Mouse (Mus musculus) CH12.LX (cell line): ENCODE results near the gene Mal.

Experiments
- BHLHE40 ChIP-seq: IDR thresholded peaks from 2 replicates; pipeline ENCODE4 v1.6.1; 2011; ENCODE audit warnings: mild to moderate bottlenecking, low read depth, low read length, improper control_type of control experiment
- CHD1 ChIP-seq: IDR thresholded peaks from 2 replicates; pipeline ENCODE4 v1.6.1; 2012; ENCODE audit warnings: low read depth, low read length, improper control_type of control experiment, inconsistent platforms
- CTCF ChIP-seq, 2 experiments: IDR thresholded peaks in 1 of 2; conservative IDR thresholded peaks in 1 of 2; 2 replicates each; pipeline ENCODE4 v1.5.1; 2011 to 2012; ENCODE audit warnings: low read depth in 2 of 2, low read length in 2 of 2, improper control_type of control experiment in 1 of 2, inconsistent platforms in 1 of 2, mild to moderate bottlenecking in 1 of 2, moderate library complexity in 1 of 2
- EP300 ChIP-seq: IDR thresholded peaks from 2 replicates; pipeline ENCODE4 v1.6.1; 2011; ENCODE audit warnings: low read length, improper control_type of control experiment
- GABPA ChIP-seq: IDR thresholded peaks from 2 replicates; pipeline ENCODE4 v1.6.1; 2012; ENCODE audit warnings: low read depth, low read length, improper control_type of control experiment, inconsistent platforms; ENCODE audit not compliant: insufficient replicate concordance
- HCFC1 ChIP-seq: IDR thresholded peaks from 2 replicates; pipeline ENCODE4 v1.6.1; 2012; ENCODE audit warnings: low read depth, mild to moderate bottlenecking, inconsistent platforms, low read length, improper control_type of control experiment
- JUND ChIP-seq: conservative IDR thresholded peaks from 2 replicates; pipeline ENCODE4 v1.6.1; 2011; ENCODE audit warnings: low read depth, low read length, improper control_type of control experiment
- KAT2A ChIP-seq: IDR thresholded peaks from 2 replicates; pipeline ENCODE4 v1.6.1; 2012; ENCODE audit warnings: low read length, improper control_type of control experiment, inconsistent platforms; ENCODE audit not compliant: insufficient replicate concordance
- MXI1 ChIP-seq: IDR thresholded peaks from 2 replicates; pipeline ENCODE4 v1.6.1; 2011; ENCODE audit warnings: mild to moderate bottlenecking, low read depth, low read length, improper control_type of control experiment
- TCF12 ChIP-seq: IDR thresholded peaks from 2 replicates; pipeline ENCODE4 v1.6.1; 2014; ENCODE audit warnings: low read depth, mild to moderate bottlenecking, inconsistent platforms, low read length, improper control_type of control experiment
- USF1 ChIP-seq: IDR thresholded peaks from 2 replicates; pipeline ENCODE4 v1.6.1; 2014; ENCODE audit warnings: low read depth, mild to moderate bottlenecking, inconsistent platforms, low read length, improper control_type of control experiment
- ZKSCAN1 ChIP-seq: IDR thresholded peaks from 2 replicates; pipeline ENCODE4 v1.6.1; 2012; ENCODE audit warnings: low read depth, inconsistent platforms, low read length, improper control_type of control experiment, borderline replicate concordance

GRCm38 (mm10) chr2:127584436-127584858 lies 72.0 kb downstream of the Mal start:
- TF ChIP-seq BHLHE40, result no peak
- peak; percentile 97; the same call in 1 of the 2 replicates for TF ChIP-seq KAT2A
- no peak for TF ChIP-seq CTCF (conservative IDR thresholded peaks at IDR 0.05 in 1 of 2, IDR thresholded peaks at IDR 0.05 in 1 of 2; ENCODE audit: low read depth in 2 of 2, low read length in 2 of 2)
- TF ChIP-seq TCF12, result no peak
- no peak for TF ChIP-seq ZKSCAN1
- no peak for TF ChIP-seq USF1
- TF ChIP-seq EP300, result no peak
- TF ChIP-seq MXI1, result peak; percentile 93
- peak; percentile 100 for TF ChIP-seq HCFC1
- no peak for TF ChIP-seq CHD1
- no peak for TF ChIP-seq JUND
- peak; percentile 86; the same call in 1 of the 2 replicates for TF ChIP-seq GABPA
